Mouse (Mus musculus) kidney, adult 2 months (tissue): ENCODE results near the gene Ica1.

Source experiments
- CTCF ChIP-seq: fragments of 200-500 bp; conservative IDR thresholded peaks from 2 replicates; pipeline ENCODE4 v1.5.1; 2011; ENCODE audit warnings: low read depth, mild to moderate bottlenecking, control low read depth, low read length, moderate library complexity, mixed read lengths; ENCODE audit not compliant: insufficient read depth, insufficient read length
- POLR2A ChIP-seq: fragments of 200-500 bp; IDR thresholded peaks from one replicate; pipeline ENCODE4 v1.6.1; 2011; ENCODE audit warnings: low read depth, low read length, control low read depth

GRCm38 (mm10) chr6:8639526-8639925 is 138.8 kb downstream of the Ica1 start:
- TF ChIP-seq POLR2A (no peak), CTCF (no peak)
